ENCODE assay signal across 14 mouse cellular contexts in genomic region chr7:82609629-82610028, GRCm38 (mm10). TPM values are rescaled to one million over a fixed set of nuclear protein-coding genes. Genes with fewer than 3 reads are reported as not detected.
A peak's percentile ranks its signal among the peaks of the same experiment; 100 is the strongest.
DNase-seq lines count a peak whose midpoint lies in the region; ATAC-seq and TF ChIP-seq lines count a peak whose summit lies in the region.
"Had no signal": no experiment of that assay in that cellular context is flagged by ENCODE, and none has a peak within 500 bp of the region (broad histone marks: within the 10 kb centered on the region; RNA-seq: fewer than 3 reads in every experiment).

No protein-coding gene starts in this region.

- no peaks in the 10 kb centered on the region for H3K27me3 ChIP-seq in hindbrain, postnatal 0 days (ENCODE audit: insufficient read depth, low read length)
- H3K27me3 ChIP-seq in hindbrain, embryonic 11.5 days (ENCODE audit: control insufficient read depth, insufficient read depth, low read length), result no peaks in the 10 kb centered on the region
- H3K27me3 ChIP-seq: limb, embryonic 12.5 days; midbrain, embryonic 12.5 days had no signal

- no peaks in the 10 kb centered on the region for H3K9me3 ChIP-seq in hindbrain, postnatal 0 days (ENCODE audit: low read length)
- no peaks in the 10 kb centered on the region for H3K9me3 ChIP-seq in hindbrain, embryonic 11.5 days (ENCODE audit: control insufficient read depth, low read length)
- H3K9me3 ChIP-seq: limb, embryonic 12.5 days; midbrain, embryonic 12.5 days had no signal

- no peaks in the 10 kb centered on the region for H3K4me1 ChIP-seq in hindbrain, postnatal 0 days (ENCODE audit: insufficient read depth, low read length)
- no peaks in the 10 kb centered on the region for H3K4me1 ChIP-seq in hindbrain, embryonic 11.5 days (replicated peaks; ENCODE audit: control insufficient read depth, insufficient read depth, low read length)
- H3K4me1 ChIP-seq in lung, adult 2 months (ENCODE audit: control insufficient read depth, insufficient read depth, low read length), result no peaks in the 10 kb centered on the region
- H3K4me1 ChIP-seq: limb, embryonic 12.5 days; midbrain, embryonic 12.5 days had no signal

- no peaks in the 10 kb centered on the region for H3K36me3 ChIP-seq in hindbrain, postnatal 0 days (ENCODE audit: insufficient read depth, low read length)
- no peaks in the 10 kb centered on the region for H3K36me3 ChIP-seq in hindbrain, embryonic 11.5 days (ENCODE audit: control insufficient read depth, insufficient read depth, low read length)
- H3K36me3 ChIP-seq: limb, embryonic 12.5 days; midbrain, embryonic 12.5 days had no signal

- 58% methylated on average over 3 of the region's 3 CpGs for WGBS in hindbrain, postnatal 0 days
- WGBS in hindbrain, embryonic 11.5 days, result 59% methylated on average over 3 of the region's 3 CpGs
- 63% methylated on average over 3 of the region's 3 CpGs for WGBS in lung, adult 2 months

- peak; percentile 63 for TF ChIP-seq CTCF in hindbrain, postnatal 0 days (IDR thresholded peaks at IDR 0.05; ENCODE audit: low read depth)
- TF ChIP-seq CTCF in lung, adult 2 months (IDR thresholded peaks at IDR 0.05; ENCODE audit: insufficient read depth, low read length), result no peak

- no peak overlapping the region for H3K27ac ChIP-seq in hindbrain, postnatal 0 days
- H3K27ac ChIP-seq in hindbrain, embryonic 11.5 days (ENCODE audit: low read depth, low read length), result no peak overlapping the region
- H3K27ac ChIP-seq: limb, embryonic 12.5 days; midbrain, embryonic 12.5 days had no signal

- H3K4me3 ChIP-seq in hindbrain, postnatal 0 days (ENCODE audit: low read length), result no peak overlapping the region
- H3K4me3 ChIP-seq in hindbrain, embryonic 11.5 days (ENCODE audit: low read depth, low read length), result no peak overlapping the region
- no peak overlapping the region for H3K4me3 ChIP-seq in lung, adult 2 months (replicated peaks; ENCODE audit: extremely low read depth, low read depth, low read length)
- H3K4me3 ChIP-seq: erythroblast, embryonic 14.5 days; limb, embryonic 12.5 days; midbrain, embryonic 12.5 days had no signal

- no peak for ATAC-seq in hindbrain, postnatal 0 days
- ATAC-seq in hindbrain, embryonic 11.5 days (ENCODE audit: low FRiP score), result no peak
- ATAC-seq: hindbrain, embryonic 16.5 days had no signal

- TF ChIP-seq POLR2A in lung, adult 2 months (IDR thresholded peaks at IDR 0.05; ENCODE audit: borderline replicate concordance, extremely low read depth, low read depth, low read length), result no peak

- no peak overlapping the region for H3K9ac ChIP-seq in hindbrain, postnatal 0 days (replicated peaks; ENCODE audit: low read length)
- H3K9ac ChIP-seq in hindbrain, embryonic 11.5 days (ENCODE audit: low read depth, low read length), result no peak overlapping the region
- H3K9ac ChIP-seq: limb, embryonic 12.5 days; midbrain, embryonic 12.5 days had no signal

- H3K4me2 ChIP-seq in hindbrain, postnatal 0 days (ENCODE audit: low read depth, low read length), result no peak overlapping the region
- H3K4me2 ChIP-seq in hindbrain, embryonic 11.5 days (replicated peaks; ENCODE audit: low read depth, low read length), result no peak overlapping the region
- H3K4me2 ChIP-seq: limb, embryonic 12.5 days; midbrain, embryonic 12.5 days had no signal

- DNase-seq in hindbrain, postnatal 0 days (ENCODE audit: low spot score), result peak; percentile 36
- DNase-seq in hindbrain, embryonic 11.5 days (ENCODE audit: low spot score), result no peak
- DNase-seq in lung, postnatal 10 days, result peak; percentile 36
- no peak for DNase-seq in lung, adult 2 months
- peak; percentile 71 for DNase-seq in NIH3T3 (ENCODE audit: low read depth)
- DNase-seq in lung, postnatal 14 days, result peak; percentile 26
- DNase-seq in neural tube, embryonic 10.5 days (ENCODE audit: extremely low spot score, low spot score), result no peak
- DNase-seq: cerebellum, adult 11 months; thymus, postnatal 14 days had no signal

RNA-seq across cellular contexts. Expression of gene Saxo2, which starts 38.7 kb away (rescaled TPM):
- 19.7 and 21.6 TPM in 2 replicates for total RNA-seq in hindbrain, postnatal 0 days (2014; rRNA removed)
- polyA plus RNA-seq in hindbrain, postnatal 0 days (2015; fragmentation: Nextera tagmentation; extraction: Ambion mirVana), result 37.2 and 44.8 TPM in 2 replicates
- polyA plus RNA-seq in hindbrain, embryonic 11.5 days (2014; fragmentation: Nextera tagmentation; extraction: Ambion mirVana), result 8.8 and 9.0 TPM in 2 replicates
- 3.9 and 5.7 TPM in 2 replicates for polyA plus RNA-seq in lung, adult 2 months (2012; rRNA removed)
- total RNA-seq: granulocyte monocyte progenitor cell, adult 5-6 weeks had no signal
- polyA plus RNA-seq: erythroblast, embryonic 14.5 days had no signal

RNA-seq across cellular contexts. Expression of gene Efl1, which starts 38.8 kb away (rescaled TPM):
- total RNA-seq in hindbrain, postnatal 0 days (2014; rRNA removed), result 8.3 and 14.1 TPM in 2 replicates
- polyA plus RNA-seq in hindbrain, postnatal 0 days (2015; fragmentation: Nextera tagmentation; extraction: Ambion mirVana), result 19.6 and 20.6 TPM in 2 replicates
- polyA plus RNA-seq in hindbrain, embryonic 11.5 days (2014; fragmentation: Nextera tagmentation; extraction: Ambion mirVana), result 23.8 and 27.9 TPM in 2 replicates
- polyA plus RNA-seq in lung, adult 2 months (2012; rRNA removed), result 2.4 and 5.5 TPM in 2 replicates

Comparison
In these comparisons a context has a peak if more than half of its experiments do, and no peak if none do; other contexts are left out.
1. DNase-seq: peak in hindbrain, postnatal 0 days (single experiment), lung, postnatal 10 days (single experiment), NIH3T3 (single experiment) and lung, postnatal 14 days (single experiment); none in hindbrain, embryonic 11.5 days (single experiment), lung, adult 2 months (single experiment) and neural tube, embryonic 10.5 days (single experiment).